Mouse (Mus musculus): ENCODE results near the gene Cpne7. TPM values are rescaled to one million over a fixed set of nuclear protein-coding genes. Genes with fewer than 3 reads are reported as not detected.

Cpne7 gene
- total RNA-seq, 2 experiments from 2014 or later, result 0.13 to 0.20 TPM

- H3K27ac ChIP-seq, result no peak overlapping the region
- intact Hi-C loops (cut with DNase I), result loop anchor here (2.0 kb wide), 1 partner anchor 30 kb away; no protein-coding TSS in a partner anchor
- H3K4me3 ChIP-seq, result no peak overlapping the region
- TF ChIP-seq CTCF (IDR thresholded peaks at IDR 0.05), result peak; percentile 56
- peak; percentile 29 for DNase-seq
Observed at GRCm38 (mm10) chr8:123155177-123155576, 38.0 kb downstream of the Cpne7 start.

GRCm38 (mm10) chr8:123156070-123156773, 39.0 kb downstream of the Cpne7 start:
- no peak for DNase-seq
- no peak overlapping the region for H3K4me3 ChIP-seq
- TF ChIP-seq CTCF (IDR thresholded peaks at IDR 0.05), result no peak
- H3K27ac ChIP-seq, result no peak overlapping the region; the same call in 1 of the 2 replicates
- intact Hi-C loops (cut with DNase I), result no loop called here

- peak within 1 kb of the TSS; percentile 40 for H3K4me3 ChIP-seq
- intact Hi-C loops (cut with DNase I), result no loop called here
- peak within 1 kb of the TSS; percentile 16 for H3K27ac ChIP-seq
- no peak for TF ChIP-seq CTCF (IDR thresholded peaks at IDR 0.05)
- no peak for DNase-seq
Observed at GRCm38 (mm10) chr8:123157888-123158465, 40.8 kb downstream of the Cpne7 start, which contains the start of gene Sult5a1. TSS of gene Sult5a1 (minus strand) at chr8:123158315.

- H3K27ac ChIP-seq, result peak overlapping the region; percentile 63
Observed at GRCm38 (mm10) chr8:123181391-123181790, 64.2 kb downstream of the Cpne7 start.

More at GRCm38 (mm10) chr8:123181391-123181790, 64.2 kb downstream of the Cpne7 start:
- TF ChIP-seq CTCF (IDR thresholded peaks at IDR 0.05), result no peak
- no peak overlapping the region for H3K4me3 ChIP-seq
- peak; percentile 82 for DNase-seq
- intact Hi-C loops (cut with DNase I), result no loop called here

Small RNAs within 50 kb of the gene (microRNA-seq; reads per million reads assigned to microRNA genes)
- gene Mir7079 (not detected), gene Mir7080 (not detected)

Other genes with a start within 250 kb of the Cpne7 start
- 10 to 100 TPM; 60.3 to 62.1 TPM for gene Ankrd11, start 75.1 kb upstream of the Cpne7 start, total RNA-seq (2021)
- gene Spg7, start 54.4 kb upstream of the Cpne7 start, total RNA-seq (2021), result 10 to 100 TPM; 67.4 to 74.9 TPM
- gene Rpl13, start 15.0 kb upstream of the Cpne7 start, total RNA-seq (2021), result 100 to 1,000 TPM; 389 to 466 TPM
- 1 to 10 TPM; 2.1 to 2.5 TPM for gene Sult5a1, start 40.9 kb downstream of the Cpne7 start, total RNA-seq (2021)
- 10 to 100 TPM; 13.6 to 16.7 TPM for gene Dpep1, start 68.9 kb downstream of the Cpne7 start, total RNA-seq (2021)
- 10 to 100 TPM; 42.6 to 43.8 TPM for gene Chmp1a, start 95.4 kb downstream of the Cpne7 start, total RNA-seq (2021)
- gene Spata33, start 95.5 kb downstream of the Cpne7 start, total RNA-seq (2021), result 1 to 10 TPM; 1.2 to 1.8 TPM
- 10 to 100 TPM; 13.0 to 15.2 TPM for gene Cdk10, start 107.5 kb downstream of the Cpne7 start, total RNA-seq (2021)
- 1 to 10 TPM; 1.5 to 2.3 TPM for gene Spata2l, start 118.9 kb downstream of the Cpne7 start, total RNA-seq (2021)
- gene Zfp276, start 136.8 kb downstream of the Cpne7 start, total RNA-seq (2021), result 1 to 10 TPM; 5.2 to 8.1 TPM
- 10 to 100 TPM; 17.7 to 18.3 TPM for gene Vps9d1, start 137.0 kb downstream of the Cpne7 start, total RNA-seq (2021)
- gene Fanca, start 201.2 kb downstream of the Cpne7 start, total RNA-seq (2021), result not detected
- gene Spire2, start 215.3 kb downstream of the Cpne7 start, total RNA-seq (2021), result not detected

Measured in gastrocnemius, adult 2 months (tissue).